Mouse (Mus musculus): ENCODE data around the gene Slc43a1. TPM values are rescaled to one million over a fixed set of nuclear protein-coding genes. Genes with fewer than 3 reads are reported as not detected.

Slc43a1 gene
- 9.2 and 10.5 TPM in 2 replicates for polyA plus RNA-seq (2014; fragmentation: Nextera tagmentation; extraction: Ambion mirVana)

DNA sequence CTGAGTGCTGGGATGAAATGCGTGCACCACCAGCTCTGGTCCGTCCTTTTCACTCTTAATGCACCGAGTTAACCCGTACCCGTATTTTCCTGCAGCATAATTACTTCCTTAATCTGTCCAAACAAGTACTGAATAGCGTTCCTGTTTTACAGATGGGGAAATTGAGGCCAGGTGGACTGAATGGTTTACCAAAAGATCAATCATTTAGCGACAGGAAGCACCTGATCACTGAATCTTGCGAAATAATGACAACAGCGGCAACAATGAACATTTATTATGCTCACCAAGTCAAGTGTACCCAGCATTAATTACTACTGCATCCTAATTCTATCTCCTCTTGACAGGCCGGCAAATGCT, at the start of gene Slc43a1:
TSS of gene Slc43a1 (plus strand) at position 258 of the 357 bp plus-strand sequence.
- H3K36me3 ChIP-seq (ENCODE audit: control insufficient read depth, insufficient read depth, low read length): 0 out of 2 replicates have a peak, but pooled peaks cover 8% of the 10 kb centered on the region
- 32% methylated on average over 10 of the region's 10 CpGs for WGBS
- H3K27me3 ChIP-seq (ENCODE audit: control insufficient read depth, insufficient read depth, low read length): peaks cover 7% of the 10 kb centered on the region; the same call in 1 of the 2 replicates
- H3K27ac ChIP-seq (replicated peaks in 1 of 2; ENCODE audit: control insufficient read depth in 1 of 2, insufficient read depth in 1 of 2, low read depth in 2 of 2, low read length in 2 of 2): peak within 1 kb of the TSS; percentile 90 to 96
- H3K9me3 ChIP-seq (ENCODE audit: control insufficient read depth, low read length): no peaks in the 10 kb centered on the region
- peaks cover 19 to 26% of the 10 kb centered on the region in 2 experiments for H3K4me1 ChIP-seq (ENCODE audit: control insufficient read depth in 2 of 2, insufficient read depth in 2 of 2, low read length in 2 of 2)
- ATAC-seq (ENCODE audit: insufficient number of reproducible peaks, insufficient read depth, low FRiP score, low read depth): no peak
- H3K4me3 ChIP-seq (ENCODE audit: control insufficient read depth in 1 of 2, insufficient read depth in 1 of 2, low read depth in 1 of 2, low read length in 2 of 2): peak within 1 kb of the TSS; percentile 74 to 78
- peak within 1 kb of the TSS; percentile 92 for H3K4me2 ChIP-seq (ENCODE audit: low read length)
- peak within 1 kb of the TSS; percentile 80 for H3K9ac ChIP-seq (ENCODE audit: low read length)

DNA sequence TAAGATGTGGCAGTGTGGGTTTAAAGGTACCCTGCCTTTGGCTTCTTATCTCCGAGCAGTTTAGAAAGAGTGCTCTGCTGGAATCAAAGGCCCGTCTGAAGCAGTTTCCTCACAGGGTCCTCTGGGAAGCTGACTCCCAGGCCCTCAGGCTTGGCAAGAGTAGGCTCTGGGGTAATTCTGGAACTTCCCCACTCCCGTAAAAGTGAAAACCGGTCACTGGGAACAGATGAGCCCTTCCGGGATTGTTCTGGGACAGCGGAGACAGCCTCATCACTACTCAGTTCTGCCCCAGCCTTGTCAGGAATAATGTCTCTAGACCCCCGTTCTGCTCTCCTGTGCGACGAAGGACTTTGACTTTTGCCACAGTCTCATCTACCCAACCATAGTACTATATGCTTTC, 48.2 kb upstream of the Slc43a1 start:
- Histone ChIP-seq H3K9ac (ENCODE audit: low read length) (peak overlapping the region; percentile 38; the same call in 1 of the 2 replicates), H3K4me3 (ENCODE audit: control insufficient read depth in 1 of 2, insufficient read depth in 1 of 2, low read depth in 1 of 2, low read length in 2 of 2) (no peak overlapping the region), H3K27ac (replicated peaks in 1 of 2; ENCODE audit: control insufficient read depth in 1 of 2, insufficient read depth in 1 of 2, low read depth in 2 of 2, low read length in 2 of 2) (0 out of 4 replicates have a peak overlapping the region, but pooled peaks of 1 of the 2 experiments have one; percentile 14), H3K4me1 (ENCODE audit: control insufficient read depth in 2 of 2, insufficient read depth in 2 of 2, low read length in 2 of 2) (peaks cover 5 to 12% of the 10 kb centered on the region in 2 experiments; a peak in 3 of 4 replicates), H3K9me3 (ENCODE audit: control insufficient read depth, low read length) (no peaks in the 10 kb centered on the region), H3K27me3 (ENCODE audit: control insufficient read depth, insufficient read depth, low read length) (no peaks in the 10 kb centered on the region), H3K36me3 (ENCODE audit: control insufficient read depth, insufficient read depth, low read length) (no peaks in the 10 kb centered on the region), H3K4me2 (ENCODE audit: low read length) (no peak overlapping the region)
- WGBS: 41% methylated on average over 9 of the region's 9 CpGs
- ATAC-seq (ENCODE audit: insufficient number of reproducible peaks, insufficient read depth, low FRiP score, low read depth): no peak

DNA sequence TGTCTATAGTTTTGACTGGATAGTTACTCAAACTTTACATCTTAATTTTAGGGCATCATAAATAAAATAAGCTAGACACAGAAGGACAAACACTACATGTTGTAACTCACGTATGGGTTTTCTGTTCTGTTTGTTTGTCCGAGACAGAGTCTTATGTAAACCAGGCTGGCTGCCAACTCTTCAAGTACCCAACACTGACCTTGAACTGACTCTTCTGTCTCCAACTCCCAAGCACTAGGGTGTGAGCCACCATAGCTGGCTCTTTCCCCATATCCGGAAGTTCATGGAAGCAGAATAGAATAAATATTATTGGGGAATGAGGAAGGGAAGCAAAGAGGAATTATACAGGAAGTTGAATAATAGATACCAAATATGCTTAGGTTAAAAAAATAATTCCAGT, 46.1 kb upstream of the Slc43a1 start:
- H3K9me3 ChIP-seq (ENCODE audit: control insufficient read depth, low read length): no peaks in the 10 kb centered on the region
- no peak overlapping the region for H3K4me2 ChIP-seq (ENCODE audit: low read length)
- WGBS: 42% methylated on average over 3 of the region's 3 CpGs
- H3K9ac ChIP-seq (ENCODE audit: low read length): no peak overlapping the region
- H3K4me1 ChIP-seq (ENCODE audit: control insufficient read depth in 2 of 2, insufficient read depth in 2 of 2, low read length in 2 of 2): peaks cover 5 to 7% of the 10 kb centered on the region in 2 experiments; a peak in 2 of 4 replicates
- no peak overlapping the region for H3K4me3 ChIP-seq (ENCODE audit: control insufficient read depth in 1 of 2, insufficient read depth in 1 of 2, low read depth in 1 of 2, low read length in 2 of 2)
- no peaks in the 10 kb centered on the region for H3K27me3 ChIP-seq (ENCODE audit: control insufficient read depth, insufficient read depth, low read length)
- H3K27ac ChIP-seq (replicated peaks in 1 of 2; ENCODE audit: control insufficient read depth in 1 of 2, insufficient read depth in 1 of 2, low read depth in 2 of 2, low read length in 2 of 2): no peak overlapping the region
- ATAC-seq (ENCODE audit: insufficient number of reproducible peaks, insufficient read depth, low FRiP score, low read depth): no peak
- H3K36me3 ChIP-seq (ENCODE audit: control insufficient read depth, insufficient read depth, low read length): no peaks in the 10 kb centered on the region

DNA sequence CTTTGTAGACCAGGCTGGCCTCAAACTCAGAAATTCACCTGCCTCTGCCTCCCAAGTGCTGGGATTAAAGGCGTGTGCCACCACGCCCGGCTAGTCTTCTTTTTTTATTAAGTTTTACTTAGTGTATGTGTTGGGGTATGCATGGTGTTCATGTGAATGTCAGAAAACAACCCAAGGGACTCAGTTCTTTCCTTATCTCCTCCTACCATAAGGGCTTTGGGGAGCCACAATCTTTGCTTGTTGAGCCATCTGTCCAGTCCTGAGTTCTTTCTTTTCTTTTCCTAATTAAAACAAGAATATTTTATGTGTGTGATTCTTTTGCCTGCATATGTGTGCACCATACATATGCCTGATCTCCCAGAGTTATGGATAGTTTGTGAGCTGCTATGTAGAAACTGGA, 45.5 kb upstream of the Slc43a1 start:
- H3K4me2 ChIP-seq (ENCODE audit: low read length): no peak overlapping the region
- ATAC-seq (ENCODE audit: insufficient number of reproducible peaks, insufficient read depth, low FRiP score, low read depth): no peak
- H3K9me3 ChIP-seq (ENCODE audit: control insufficient read depth, low read length): no peaks in the 10 kb centered on the region
- peaks cover 5 to 11% of the 10 kb centered on the region in 2 experiments; a peak in 3 of 4 replicates for H3K4me1 ChIP-seq (ENCODE audit: control insufficient read depth in 2 of 2, insufficient read depth in 2 of 2, low read length in 2 of 2)
- H3K36me3 ChIP-seq (ENCODE audit: control insufficient read depth, insufficient read depth, low read length): no peaks in the 10 kb centered on the region
- H3K4me3 ChIP-seq (ENCODE audit: control insufficient read depth in 1 of 2, insufficient read depth in 1 of 2, low read depth in 1 of 2, low read length in 2 of 2): no peak overlapping the region
- no peaks in the 10 kb centered on the region for H3K27me3 ChIP-seq (ENCODE audit: control insufficient read depth, insufficient read depth, low read length)
- H3K9ac ChIP-seq (ENCODE audit: low read length): no peak overlapping the region
- H3K27ac ChIP-seq (replicated peaks in 1 of 2; ENCODE audit: control insufficient read depth in 1 of 2, insufficient read depth in 1 of 2, low read depth in 2 of 2, low read length in 2 of 2): no peak overlapping the region
- WGBS: 91% methylated on average over 3 of the region's 3 CpGs

DNA sequence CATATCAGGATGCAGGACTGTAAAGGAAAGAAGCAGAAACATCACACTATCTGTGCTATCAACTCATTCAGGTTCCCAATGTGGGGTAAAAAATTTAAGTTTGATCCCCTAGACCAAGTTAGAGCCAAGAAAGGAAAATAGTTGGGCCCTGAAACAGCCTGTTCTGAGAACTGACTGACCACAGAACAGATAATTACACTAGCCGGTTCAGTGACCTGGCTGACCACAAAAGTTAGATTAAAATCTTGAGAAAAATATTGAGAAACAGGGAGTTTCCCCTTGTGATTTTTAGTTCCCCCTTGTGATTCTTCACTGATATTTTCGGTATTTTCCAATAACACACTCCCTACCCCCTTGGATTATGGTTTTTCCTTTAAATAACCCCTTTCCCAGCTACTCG, 44.8 kb upstream of the Slc43a1 start:
- 66% methylated on average over 3 of the region's 3 CpGs for WGBS
- no peak overlapping the region for H3K4me2 ChIP-seq (ENCODE audit: low read length)
- no peaks in the 10 kb centered on the region for H3K27me3 ChIP-seq (ENCODE audit: control insufficient read depth, insufficient read depth, low read length)
- H3K9ac ChIP-seq (ENCODE audit: low read length): no peak overlapping the region
- no peaks in the 10 kb centered on the region for H3K36me3 ChIP-seq (ENCODE audit: control insufficient read depth, insufficient read depth, low read length)
- no peak for ATAC-seq (ENCODE audit: insufficient number of reproducible peaks, insufficient read depth, low FRiP score, low read depth)
- H3K27ac ChIP-seq (replicated peaks in 1 of 2; ENCODE audit: control insufficient read depth in 1 of 2, insufficient read depth in 1 of 2, low read depth in 2 of 2, low read length in 2 of 2): no peak overlapping the region
- H3K4me1 ChIP-seq (ENCODE audit: control insufficient read depth in 2 of 2, insufficient read depth in 2 of 2, low read length in 2 of 2): peaks cover 5 to 11% of the 10 kb centered on the region in 2 experiments; a peak in 3 of 4 replicates
- H3K4me3 ChIP-seq (ENCODE audit: control insufficient read depth in 1 of 2, insufficient read depth in 1 of 2, low read depth in 1 of 2, low read length in 2 of 2): no peak overlapping the region
- no peaks in the 10 kb centered on the region for H3K9me3 ChIP-seq (ENCODE audit: control insufficient read depth, low read length)

DNA sequence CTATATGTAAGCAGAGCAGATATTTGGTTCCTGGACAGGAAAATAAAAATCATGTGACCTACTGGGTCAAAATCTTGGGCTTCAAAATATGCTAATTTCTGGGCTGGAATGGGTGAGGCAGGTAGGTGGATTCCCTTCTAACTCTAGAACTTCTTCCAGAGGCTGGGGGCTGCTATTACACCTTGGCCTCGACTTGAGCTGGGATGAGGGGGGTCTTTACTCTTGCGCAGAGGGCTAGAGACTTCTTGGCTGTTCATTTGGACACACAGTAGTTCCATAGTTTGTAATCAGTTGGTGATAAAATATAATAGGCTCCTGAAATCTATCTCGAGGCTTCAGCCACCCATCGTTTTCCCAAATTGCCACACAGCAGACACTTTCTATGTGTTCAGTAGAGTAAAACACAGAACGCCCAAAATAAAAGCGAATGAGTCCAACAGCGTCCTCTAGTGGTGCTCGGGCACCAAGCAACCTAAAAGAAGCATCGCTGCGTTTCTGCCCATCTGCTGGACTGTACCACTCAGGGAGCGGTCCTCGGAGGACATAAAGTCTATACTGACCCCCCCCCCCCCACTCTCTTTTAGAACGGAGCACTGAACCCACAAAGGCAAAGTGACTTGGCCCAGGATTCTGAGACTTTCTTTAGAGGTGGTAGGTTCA, 40.7 kb upstream of the Slc43a1 start:
- peaks cover 2 to 6% of the 10 kb centered on the region in 2 experiments; a peak in 2 of 4 replicates for H3K4me1 ChIP-seq (ENCODE audit: control insufficient read depth in 2 of 2, insufficient read depth in 2 of 2, low read length in 2 of 2)
- H3K36me3 ChIP-seq (ENCODE audit: control insufficient read depth, insufficient read depth, low read length): no peaks in the 10 kb centered on the region
- peak overlapping the region; percentile 48 to 62 for H3K4me3 ChIP-seq (ENCODE audit: control insufficient read depth in 1 of 2, insufficient read depth in 1 of 2, low read depth in 1 of 2, low read length in 2 of 2)
- peak overlapping the region in 1 of 2 experiments; percentile 67; a peak in 1 of 4 replicates for H3K27ac ChIP-seq (replicated peaks in 1 of 2; ENCODE audit: control insufficient read depth in 1 of 2, insufficient read depth in 1 of 2, low read depth in 2 of 2, low read length in 2 of 2)
- H3K9ac ChIP-seq (ENCODE audit: low read length): peak overlapping the region; percentile 64
- WGBS: 14% methylated on average over 13 of the region's 13 CpGs
- peak overlapping the region; percentile 98 for H3K4me2 ChIP-seq (ENCODE audit: low read length)
- H3K27me3 ChIP-seq (ENCODE audit: control insufficient read depth, insufficient read depth, low read length): no peaks in the 10 kb centered on the region
- ATAC-seq (ENCODE audit: insufficient number of reproducible peaks, insufficient read depth, low FRiP score, low read depth): peak; percentile 37; the same call in 1 of the 2 replicates
- no peaks in the 10 kb centered on the region for H3K9me3 ChIP-seq (ENCODE audit: control insufficient read depth, low read length)

DNA sequence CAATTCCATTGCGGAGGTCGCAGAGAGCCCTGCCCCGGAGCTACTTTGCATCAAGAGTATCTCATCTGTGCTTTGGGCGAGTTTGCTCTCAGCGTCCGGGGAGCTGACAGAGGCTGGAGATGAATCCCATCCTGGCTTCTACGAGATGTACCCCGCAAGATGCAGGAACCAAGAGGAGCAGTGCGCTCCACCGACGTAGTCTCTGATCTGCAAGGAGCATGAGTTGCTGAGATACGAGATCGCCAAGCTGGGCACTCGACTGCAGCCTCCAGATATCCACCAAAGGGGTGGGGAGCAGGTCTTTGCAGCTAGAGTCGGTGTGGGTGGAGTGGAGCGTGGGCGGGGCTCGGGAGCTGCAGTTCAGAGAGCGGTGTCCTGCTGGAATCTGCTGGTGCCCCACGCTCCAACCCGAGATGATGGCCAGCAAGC, 40.1 kb upstream of the Slc43a1 start, which contains the start of gene Ube2l6:
TSS of gene Ube2l6 (plus strand) at position 336 of the 429 bp plus-strand sequence.
- Histone ChIP-seq H3K27me3 (ENCODE audit: control insufficient read depth, insufficient read depth, low read length) (no peaks in the 10 kb centered on the region), H3K4me3 (ENCODE audit: control insufficient read depth in 1 of 2, insufficient read depth in 1 of 2, low read depth in 1 of 2, low read length in 2 of 2) (peak within 1 kb of the TSS; percentile 48 to 62), H3K4me1 (ENCODE audit: control insufficient read depth in 2 of 2, insufficient read depth in 2 of 2, low read length in 2 of 2) (peaks cover 2 to 6% of the 10 kb centered on the region in 2 experiments; a peak in 2 of 4 replicates), H3K9me3 (ENCODE audit: control insufficient read depth, low read length) (no peaks in the 10 kb centered on the region), H3K27ac (replicated peaks in 1 of 2; ENCODE audit: control insufficient read depth in 1 of 2, insufficient read depth in 1 of 2, low read depth in 2 of 2, low read length in 2 of 2) (peak within 1 kb of the TSS; percentile 57 to 67), H3K36me3 (ENCODE audit: control insufficient read depth, insufficient read depth, low read length) (no peaks in the 10 kb centered on the region), H3K4me2 (ENCODE audit: low read length) (peak within 1 kb of the TSS; percentile 98), H3K9ac (ENCODE audit: low read length) (peak within 1 kb of the TSS; percentile 64)
- under 1% methylated on average over 21 of the region's 21 CpGs for WGBS
- peak; percentile 67 for ATAC-seq (ENCODE audit: insufficient number of reproducible peaks, insufficient read depth, low FRiP score, low read depth)

Data from heart, embryonic 14.5 days (tissue).